ENCODE assay signal across 10 mouse cellular contexts in genomic region chr15:83991461-83991860, GRCm38 (mm10).
A peak's percentile ranks its signal among the peaks of the same experiment; 100 is the strongest.
DNase-seq lines count a peak whose midpoint lies in the region; ATAC-seq and TF ChIP-seq lines count a peak whose summit lies in the region.
"Had no signal": no experiment of that assay in that cellular context is flagged by ENCODE, and none has a peak within 500 bp of the region (broad histone marks: within the 10 kb centered on the region; RNA-seq: fewer than 3 reads in every experiment).

No protein-coding gene starts in this region.

- peaks cover 21% of the 10 kb centered on the region for H3K27me3 ChIP-seq in midbrain, embryonic 10.5 days (ENCODE audit: low read depth, poor library complexity, severe bottlenecking)
- no peaks in the 10 kb centered on the region for H3K27me3 ChIP-seq in midbrain, embryonic 14.5 days (ENCODE audit: control insufficient read depth, insufficient read depth, low read length)
- no peaks in the 10 kb centered on the region for H3K27me3 ChIP-seq in stomach, postnatal 0 days (ENCODE audit: control insufficient read depth, insufficient read depth, low read length)

- H3K9ac ChIP-seq in midbrain, embryonic 14.5 days (replicated peaks; ENCODE audit: low read length), result no peak overlapping the region
- no peak overlapping the region for H3K9ac ChIP-seq in stomach, postnatal 0 days (ENCODE audit: low read length)
- H3K9ac ChIP-seq: embryonic facial prominence, embryonic 15.5 days had no signal

- peak; percentile 48 for DNase-seq in midbrain, embryonic 10.5 days (ENCODE audit: low spot score)
- no peak for DNase-seq in midbrain, embryonic 14.5 days
- peak; percentile 60 for DNase-seq in embryo, embryonic 9.5 days (ENCODE audit: extremely low spot score)
- DNase-seq in gastrocnemius, postnatal 25 days, result peak; percentile 11
- DNase-seq in stomach, postnatal 0 days (ENCODE audit: low spot score), result no peak
- DNase-seq in thymus, postnatal 14 days, result no peak
- DNase-seq in layer of hippocampus, adult 2 months (ENCODE audit: low spot score in 2 of 2), result no peak
- DNase-seq: heart, postnatal 4 days; kidney, adult 8-10 months had no signal

- H3K9me3 ChIP-seq in midbrain, embryonic 10.5 days (replicated peaks), result no peaks in the 10 kb centered on the region
- H3K9me3 ChIP-seq in midbrain, embryonic 14.5 days (ENCODE audit: control insufficient read depth, low read length), result no peaks in the 10 kb centered on the region
- H3K9me3 ChIP-seq in stomach, postnatal 0 days (ENCODE audit: control insufficient read depth, low read length), result no peaks in the 10 kb centered on the region
- H3K9me3 ChIP-seq: embryonic facial prominence, embryonic 15.5 days had no signal

- 0 out of 2 replicates have a peak overlapping the region, but pooled peaks have one; percentile 24 for H3K27ac ChIP-seq in midbrain, embryonic 10.5 days (replicated peaks)
- no peak overlapping the region for H3K27ac ChIP-seq in midbrain, embryonic 14.5 days (replicated peaks; ENCODE audit: low read depth, low read length)
- no peak overlapping the region for H3K27ac ChIP-seq in stomach, postnatal 0 days (replicated peaks)
- no peak overlapping the region for H3K27ac ChIP-seq in layer of hippocampus, adult 2 months
- H3K27ac ChIP-seq: embryonic facial prominence, embryonic 15.5 days had no signal

- H3K4me1 ChIP-seq in midbrain, embryonic 10.5 days, result peaks cover 32% of the 10 kb centered on the region
- peaks cover 6% of the 10 kb centered on the region; the same call in 1 of the 2 replicates for H3K4me1 ChIP-seq in midbrain, embryonic 14.5 days (ENCODE audit: control insufficient read depth, insufficient read depth, low read length)
- no peaks in the 10 kb centered on the region for H3K4me1 ChIP-seq in stomach, postnatal 0 days (replicated peaks; ENCODE audit: control insufficient read depth, insufficient read depth)

- H3K4me2 ChIP-seq in midbrain, embryonic 14.5 days (ENCODE audit: low read length), result no peak overlapping the region
- no peak overlapping the region for H3K4me2 ChIP-seq in stomach, postnatal 0 days (replicated peaks; ENCODE audit: low read depth)
- H3K4me2 ChIP-seq: embryonic facial prominence, embryonic 15.5 days had no signal

- no peak overlapping the region for H3K4me3 ChIP-seq in midbrain, embryonic 10.5 days
- no peak overlapping the region for H3K4me3 ChIP-seq in midbrain, embryonic 14.5 days (replicated peaks; ENCODE audit: low read depth, low read length)
- H3K4me3 ChIP-seq in stomach, postnatal 0 days (ENCODE audit: low read depth, low read length), result no peak overlapping the region
- H3K4me3 ChIP-seq in layer of hippocampus, adult 2 months, result no peak overlapping the region
- H3K4me3 ChIP-seq: embryonic facial prominence, embryonic 15.5 days had no signal

- no peaks in the 10 kb centered on the region for H3K36me3 ChIP-seq in midbrain, embryonic 10.5 days
- H3K36me3 ChIP-seq in midbrain, embryonic 14.5 days (ENCODE audit: control insufficient read depth, insufficient read depth, low read length), result no peaks in the 10 kb centered on the region
- H3K36me3 ChIP-seq in stomach, postnatal 0 days (ENCODE audit: control insufficient read depth, insufficient read depth, low read length), result no peaks in the 10 kb centered on the region
- H3K36me3 ChIP-seq: embryonic facial prominence, embryonic 15.5 days had no signal

- ATAC-seq in midbrain, embryonic 14.5 days (ENCODE audit: low FRiP score, low TSS enrichment), result no peak
- ATAC-seq in stomach, postnatal 0 days (ENCODE audit: low FRiP score, low TSS enrichment), result peak; percentile 54; the same call in 1 of the 2 replicates

- TF ChIP-seq CTCF in stomach, postnatal 0 days (IDR thresholded peaks at IDR 0.05; ENCODE audit: low read depth), result no peak
- TF ChIP-seq CTCF in layer of hippocampus, adult 2 months (conservative IDR thresholded peaks at IDR 0.05), result no peak

- no peak for TF ChIP-seq EP300 in stomach, postnatal 0 days (optimal IDR thresholded peaks at IDR 0.05)

- WGBS in midbrain, embryonic 10.5 days, result 6% methylated on average over 3 of the region's 3 CpGs
- 6% methylated on average over 3 of the region's 3 CpGs for WGBS in midbrain, embryonic 14.5 days
- 14% methylated on average over 3 of the region's 3 CpGs for WGBS in stomach, postnatal 0 days

Comparison
In these comparisons a context has a peak if more than half of its experiments do, and no peak if none do; other contexts are left out.
1. DNase-seq: peak in midbrain, embryonic 10.5 days (single experiment), embryo, embryonic 9.5 days (single experiment) and gastrocnemius, postnatal 25 days (single experiment); none in midbrain, embryonic 14.5 days (single experiment), stomach, postnatal 0 days (single experiment), thymus, postnatal 14 days (single experiment) and layer of hippocampus, adult 2 months (0 of 2).